Mouse (Mus musculus): ENCODE measurements around the gene Sptbn4. TPM values are rescaled to one million over a fixed set of nuclear protein-coding genes. Genes with fewer than 3 reads are reported as not detected.

Sptbn4 gene
- polyA plus RNA-seq, 1 experiment from 2014 or later: 0.40 TPM

DNA sequence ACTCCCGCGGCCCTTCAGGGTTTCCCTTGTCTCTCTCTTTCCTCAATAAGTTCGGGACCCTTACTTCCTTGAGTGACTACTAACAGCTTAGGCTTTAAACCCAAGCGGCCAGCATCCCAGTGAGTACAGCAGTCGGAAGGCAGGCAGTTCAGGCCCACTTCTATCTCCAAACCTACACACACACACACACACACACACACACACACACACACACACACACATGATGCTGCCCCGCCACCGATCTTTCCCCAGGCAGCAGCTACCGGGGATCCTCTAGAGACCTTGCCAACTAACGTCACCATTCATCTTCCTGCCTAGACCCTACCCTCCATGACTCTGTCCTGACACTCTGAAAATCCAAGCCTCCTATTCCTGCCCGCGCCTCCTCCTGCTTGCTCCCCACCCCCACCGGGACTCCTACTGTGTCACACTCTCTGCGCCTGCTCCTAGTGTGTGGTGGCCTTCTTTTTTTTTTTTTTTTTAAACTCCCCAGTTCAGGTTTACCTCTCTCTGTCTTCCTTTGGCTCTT is 40.3 kb upstream of the Sptbn4 start:
- Histone ChIP-seq H3K27me3 (replicated peaks; ENCODE audit: control insufficient read depth, insufficient read depth, low read length) (no peaks in the 10 kb centered on the region), H3K27ac (replicated peaks; ENCODE audit: low read depth, low read length) (peak overlapping the region; percentile 98), H3K4me3 (ENCODE audit: low read depth, low read length) (peak overlapping the region; percentile 86), H3K4me2 (ENCODE audit: low read depth, low read length) (peak overlapping the region; percentile 86), H3K4me1 (ENCODE audit: control insufficient read depth, insufficient read depth, low read length) (peaks cover 18% of the 10 kb centered on the region), H3K9ac (ENCODE audit: low read depth, low read length) (peak overlapping the region; percentile 89), H3K36me3 (ENCODE audit: control insufficient read depth, insufficient read depth, low read length) (peaks cover 11% of the 10 kb centered on the region), H3K9me3 (ENCODE audit: control insufficient read depth, low read length) (no peaks in the 10 kb centered on the region)
- WGBS: 1% methylated on average over 13 of the region's 13 CpGs
- peak; percentile 48 for DNase-seq (ENCODE audit: low spot score)
- no peak for ATAC-seq (ENCODE audit: low read depth)

DNA sequence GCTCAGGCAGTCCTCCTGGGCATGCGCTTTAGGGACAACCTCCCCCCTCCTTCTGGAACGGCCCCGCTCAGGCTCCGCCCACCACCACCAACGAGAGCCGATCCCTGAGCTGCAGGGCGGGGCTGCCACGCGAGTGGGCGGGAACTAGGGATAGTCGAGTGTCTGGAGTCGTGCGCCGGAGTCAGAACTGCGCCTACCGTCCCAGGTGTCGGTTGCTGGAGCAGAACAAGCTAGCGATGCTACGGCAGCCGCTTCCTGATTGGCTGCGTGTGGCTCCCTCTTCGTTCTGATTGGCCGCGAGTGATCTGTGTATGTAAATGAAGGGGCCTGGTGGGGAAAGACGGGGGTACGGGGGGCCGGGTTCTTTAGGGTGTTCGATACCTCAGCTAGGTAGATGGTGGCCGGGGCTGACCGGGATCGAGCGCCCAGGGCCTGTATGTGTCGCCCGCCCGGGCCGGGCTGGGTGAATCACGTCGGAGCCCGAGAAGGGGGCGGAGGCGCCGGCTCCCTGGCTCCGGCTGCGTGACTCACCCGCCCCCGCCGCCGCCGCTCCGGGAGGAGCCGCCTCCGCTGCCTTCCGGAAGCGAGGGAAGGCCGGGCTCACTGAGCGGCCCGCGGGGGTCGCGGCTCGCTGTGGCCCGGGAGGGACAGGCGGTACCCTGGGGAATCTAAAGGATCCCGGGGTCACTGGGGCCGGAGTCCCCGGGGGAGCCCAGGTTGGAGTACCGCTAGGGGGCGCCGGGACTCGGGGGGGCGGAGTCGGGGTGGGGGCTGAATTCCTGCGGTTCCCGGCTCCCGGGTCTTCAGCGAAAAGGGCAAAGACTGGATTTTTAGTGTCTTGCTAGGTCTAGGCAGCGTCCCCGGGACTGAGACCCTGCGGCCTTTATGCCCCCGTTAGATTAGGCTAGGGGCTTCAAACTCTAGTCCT is 39.5 kb upstream of the Sptbn4 start, which contains the start of gene Sertad1:
TSS of gene Sertad1 (plus strand) at position 141 of the 928 bp plus-strand sequence.
- ATAC-seq (ENCODE audit: low read depth): peak; percentile 96
- H3K4me1 ChIP-seq (ENCODE audit: control insufficient read depth, insufficient read depth, low read length): peaks cover 20% of the 10 kb centered on the region

GRCm38 (mm10) chr7:27486102-27486769 is 38.8 kb upstream of the Sptbn4 start:
- no peaks in the 10 kb centered on the region for H3K9me3 ChIP-seq (ENCODE audit: control insufficient read depth, low read length)
- peak overlapping the region; percentile 86 for H3K4me2 ChIP-seq (ENCODE audit: low read depth, low read length)
- H3K4me3 ChIP-seq (ENCODE audit: low read depth, low read length): peak overlapping the region; percentile 86
- WGBS: 3% methylated on average over 13 of the region's 13 CpGs
- peak overlapping the region; percentile 98 for H3K27ac ChIP-seq (replicated peaks; ENCODE audit: low read depth, low read length)
- no peak for ATAC-seq (ENCODE audit: low read depth)
- H3K27me3 ChIP-seq (replicated peaks; ENCODE audit: control insufficient read depth, insufficient read depth, low read length): no peaks in the 10 kb centered on the region
- peaks cover 11% of the 10 kb centered on the region for H3K36me3 ChIP-seq (ENCODE audit: control insufficient read depth, insufficient read depth, low read length)
- H3K9ac ChIP-seq (ENCODE audit: low read depth, low read length): peak overlapping the region; percentile 59
- peaks cover 22% of the 10 kb centered on the region for H3K4me1 ChIP-seq (ENCODE audit: control insufficient read depth, insufficient read depth, low read length)
- peak; percentile 37 for DNase-seq (ENCODE audit: low spot score)

More for the DNA sequence above, 39.5 kb upstream of the Sptbn4 start, which contains the start of gene Sertad1:
- WGBS: under 1% methylated on average over 32 of the region's 80 CpGs
- H3K9me3 ChIP-seq (ENCODE audit: control insufficient read depth, low read length): no peaks in the 10 kb centered on the region
- peak within 1 kb of the TSS; percentile 86 for H3K4me3 ChIP-seq (ENCODE audit: low read depth, low read length)
- DNase-seq (ENCODE audit: low spot score): peak; percentile 100
- H3K36me3 ChIP-seq (ENCODE audit: control insufficient read depth, insufficient read depth, low read length): peaks cover 11% of the 10 kb centered on the region
- H3K27me3 ChIP-seq (replicated peaks; ENCODE audit: control insufficient read depth, insufficient read depth, low read length): no peaks in the 10 kb centered on the region
- peak within 1 kb of the TSS; percentile 86 for H3K4me2 ChIP-seq (ENCODE audit: low read depth, low read length)
- peak within 1 kb of the TSS; percentile 89 for H3K9ac ChIP-seq (ENCODE audit: low read depth, low read length)
- peak within 1 kb of the TSS; percentile 98 for H3K27ac ChIP-seq (replicated peaks; ENCODE audit: low read depth, low read length)

DNA sequence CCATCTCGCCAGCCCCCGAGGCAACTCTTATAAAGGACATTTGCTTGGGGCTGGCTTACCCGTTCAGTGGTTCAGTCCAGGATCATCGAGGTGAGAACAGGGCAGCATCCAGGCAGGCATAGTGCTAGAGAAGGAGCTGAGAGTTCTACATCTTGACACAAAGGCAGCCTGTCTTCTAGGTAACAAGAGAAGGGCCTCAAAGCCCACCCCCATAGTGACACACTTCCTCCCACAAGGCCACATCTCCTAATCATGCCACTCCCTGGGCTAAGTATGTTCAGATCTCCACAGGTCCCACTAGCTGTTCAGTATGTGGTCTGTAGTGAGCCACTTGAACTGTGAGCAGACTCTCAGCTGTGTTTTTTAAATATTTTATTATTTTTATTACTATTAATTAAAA is 36.4 kb upstream of the Sptbn4 start:
- peaks cover 13% of the 10 kb centered on the region for H3K4me1 ChIP-seq (ENCODE audit: control insufficient read depth, insufficient read depth, low read length)
- no peak overlapping the region for H3K4me2 ChIP-seq (ENCODE audit: low read depth, low read length)
- no peak overlapping the region for H3K4me3 ChIP-seq (ENCODE audit: low read depth, low read length)
- ATAC-seq (ENCODE audit: low read depth): no peak
- H3K27ac ChIP-seq (replicated peaks; ENCODE audit: low read depth, low read length): no peak overlapping the region
- H3K9me3 ChIP-seq (ENCODE audit: control insufficient read depth, low read length): no peaks in the 10 kb centered on the region
- H3K36me3 ChIP-seq (ENCODE audit: control insufficient read depth, insufficient read depth, low read length): no peaks in the 10 kb centered on the region
- no peaks in the 10 kb centered on the region for H3K27me3 ChIP-seq (replicated peaks; ENCODE audit: control insufficient read depth, insufficient read depth, low read length)
- DNase-seq (ENCODE audit: low spot score): no peak
- WGBS: 80% methylated on average over 4 of the region's 4 CpGs
- no peak overlapping the region for H3K9ac ChIP-seq (ENCODE audit: low read depth, low read length)

- Histone ChIP-seq H3K4me1 (ENCODE audit: control insufficient read depth, insufficient read depth, low read length) (peaks cover 7% of the 10 kb centered on the region), H3K36me3 (ENCODE audit: control insufficient read depth, insufficient read depth, low read length) (peaks cover 7% of the 10 kb centered on the region), H3K9me3 (ENCODE audit: control insufficient read depth, low read length) (no peaks in the 10 kb centered on the region), H3K27me3 (replicated peaks; ENCODE audit: control insufficient read depth, insufficient read depth, low read length) (no peaks in the 10 kb centered on the region), H3K9ac (ENCODE audit: low read depth, low read length) (peak overlapping the region; percentile 56), H3K27ac (replicated peaks; ENCODE audit: low read depth, low read length) (peak overlapping the region; percentile 84), H3K4me2 (ENCODE audit: low read depth, low read length) (peak overlapping the region; percentile 66), H3K4me3 (ENCODE audit: low read depth, low read length) (peak overlapping the region; percentile 30)
- WGBS: 0% methylated on average over 4 of the region's 12 CpGs
- DNase-seq (ENCODE audit: low spot score) (peak; percentile 95), ATAC-seq (ENCODE audit: low read depth) (peak; percentile 93)
These were observed 34.1 kb upstream of the Sptbn4 start for GRCm38 (mm10) chr7:27481627-27481969.

GRCm38 (mm10) chr7:27480927-27481626 is 33.6 kb upstream of the Sptbn4 start:
- Histone ChIP-seq H3K9ac (ENCODE audit: low read depth, low read length) (peak overlapping the region; percentile 56), H3K27ac (replicated peaks; ENCODE audit: low read depth, low read length) (peak overlapping the region; percentile 84), H3K36me3 (ENCODE audit: control insufficient read depth, insufficient read depth, low read length) (peaks cover 12% of the 10 kb centered on the region), H3K4me3 (ENCODE audit: low read depth, low read length) (peak overlapping the region; percentile 30), H3K4me2 (ENCODE audit: low read depth, low read length) (peak overlapping the region; percentile 66), H3K4me1 (ENCODE audit: control insufficient read depth, insufficient read depth, low read length) (peaks cover 7% of the 10 kb centered on the region), H3K9me3 (ENCODE audit: control insufficient read depth, low read length) (no peaks in the 10 kb centered on the region), H3K27me3 (replicated peaks; ENCODE audit: control insufficient read depth, insufficient read depth, low read length) (no peaks in the 10 kb centered on the region)
- 5% methylated on average over 10 of the region's 11 CpGs for WGBS
- ATAC-seq (ENCODE audit: low read depth) (no peak; the same call in 1 of the 2 replicates), DNase-seq (ENCODE audit: low spot score) (no peak)

- peaks cover 15% of the 10 kb centered on the region for H3K36me3 ChIP-seq (ENCODE audit: control insufficient read depth, insufficient read depth, low read length)
- ATAC-seq (ENCODE audit: low read depth) (no peak), DNase-seq (ENCODE audit: low spot score) (no peak)
- no peaks in the 10 kb centered on the region for H3K9me3 ChIP-seq (ENCODE audit: control insufficient read depth, low read length)
- peaks cover 7% of the 10 kb centered on the region for H3K4me1 ChIP-seq (ENCODE audit: control insufficient read depth, insufficient read depth, low read length)
- no peak overlapping the region for H3K4me3 ChIP-seq (ENCODE audit: low read depth, low read length)
- H3K9ac ChIP-seq (ENCODE audit: low read depth, low read length): peak overlapping the region; percentile 56; the same call in 1 of the 2 replicates
- 54% methylated on average over 3 of the region's 3 CpGs for WGBS
- H3K27me3 ChIP-seq (replicated peaks; ENCODE audit: control insufficient read depth, insufficient read depth, low read length): no peaks in the 10 kb centered on the region
- H3K4me2 ChIP-seq (ENCODE audit: low read depth, low read length): peak overlapping the region; percentile 66; the same call in 1 of the 2 replicates
- peak overlapping the region; percentile 84 for H3K27ac ChIP-seq (replicated peaks; ENCODE audit: low read depth, low read length)
These were observed 33.0 kb upstream of the Sptbn4 start for GRCm38 (mm10) chr7:27480506-27480905.

GRCm38 (mm10) chr7:27479750-27480149 is 32.3 kb upstream of the Sptbn4 start:
- H3K9me3 ChIP-seq (ENCODE audit: control insufficient read depth, low read length): no peaks in the 10 kb centered on the region
- DNase-seq (ENCODE audit: low spot score) (no peak), ATAC-seq (ENCODE audit: low read depth) (no peak)
- peaks cover 15% of the 10 kb centered on the region for H3K36me3 ChIP-seq (ENCODE audit: control insufficient read depth, insufficient read depth, low read length)
- WGBS: 77% methylated on average over 1 of the region's 1 CpGs
- no peak overlapping the region for H3K4me2 ChIP-seq (ENCODE audit: low read depth, low read length)
- H3K27me3 ChIP-seq (replicated peaks; ENCODE audit: control insufficient read depth, insufficient read depth, low read length): no peaks in the 10 kb centered on the region
- no peak overlapping the region for H3K9ac ChIP-seq (ENCODE audit: low read depth, low read length)
- H3K27ac ChIP-seq (replicated peaks; ENCODE audit: low read depth, low read length): no peak overlapping the region
- H3K4me1 ChIP-seq (ENCODE audit: control insufficient read depth, insufficient read depth, low read length): peaks cover 12% of the 10 kb centered on the region
- H3K4me3 ChIP-seq (ENCODE audit: low read depth, low read length): no peak overlapping the region

Data from embryonic facial prominence, embryonic 14.5 days (tissue).